Mouse (Mus musculus): Measurements from ENCODE around the gene Prmt2.

DNA sequence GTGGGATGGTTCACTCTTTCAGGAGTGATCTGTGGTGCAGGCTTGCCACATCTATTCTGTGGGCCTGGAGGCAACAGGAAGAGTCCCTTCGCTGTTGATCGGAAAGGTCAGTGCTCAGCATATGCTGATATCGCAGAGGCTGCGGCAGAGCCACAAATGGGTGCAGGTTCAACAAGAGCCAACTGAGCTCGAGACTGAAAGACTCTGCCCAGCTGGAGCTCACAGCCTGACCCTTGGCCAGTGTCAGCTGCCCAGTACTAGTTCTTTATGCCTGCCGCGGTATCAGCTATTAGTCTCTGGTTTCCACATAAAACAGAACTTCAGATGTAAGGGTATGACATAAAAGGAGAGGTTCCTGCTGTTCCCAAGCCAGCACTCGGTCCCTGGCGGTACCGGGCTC lies 37.6 kb upstream of the Prmt2 start:
- no peak for TF ChIP-seq CTCF (IDR thresholded peaks at IDR 0.05)
- TF ChIP-seq EP300 (IDR thresholded peaks at IDR 0.05): no peak
